23 mouse cellular contexts compared by ENCODE assay signal in the genomic region with DNA sequence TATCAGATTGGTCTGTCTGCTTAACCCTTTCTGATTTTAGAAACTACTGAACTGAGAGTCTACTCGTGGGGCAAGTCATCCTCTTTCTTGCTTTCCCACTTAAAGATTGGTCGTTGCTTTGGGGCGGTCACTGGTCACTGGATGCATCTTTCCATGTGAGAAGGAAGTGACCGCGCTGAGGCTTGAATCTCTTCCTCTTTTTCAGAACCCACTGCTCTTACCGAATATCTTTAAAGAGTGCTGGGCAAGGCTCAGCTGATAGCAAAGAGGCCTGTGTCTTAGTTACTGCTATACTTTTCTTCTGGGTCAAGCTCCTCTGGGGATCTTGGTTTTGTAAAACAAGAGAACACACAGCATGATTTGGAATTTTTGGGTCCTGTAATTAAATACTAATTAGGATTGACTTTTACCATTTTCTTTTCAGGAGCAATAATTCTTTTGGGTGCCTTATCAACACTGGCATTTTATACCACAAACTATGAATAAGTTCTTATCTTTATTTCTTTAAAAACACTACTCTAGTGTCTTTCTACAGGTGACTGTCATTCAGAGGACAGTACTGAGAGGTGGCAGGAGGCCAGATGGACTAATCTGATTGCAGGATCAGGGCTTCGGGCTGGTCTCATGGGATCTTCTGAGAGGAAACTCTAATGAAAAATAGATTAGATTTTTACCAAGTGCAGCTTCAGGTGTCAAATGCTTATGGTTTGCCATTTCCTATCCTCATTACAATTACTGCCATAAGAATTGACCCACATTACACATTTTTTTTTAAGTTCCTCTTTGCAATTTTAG.
DNase-seq lines count a peak whose midpoint lies in the region; ATAC-seq and TF ChIP-seq lines count a peak whose summit lies in the region.
"Had no signal": no experiment of that assay in that cellular context is flagged by ENCODE, and none has a peak within 500 bp of the region (broad histone marks: within the 10 kb centered on the region; RNA-seq: fewer than 3 reads in every experiment).

No protein-coding gene starts in this region.

- peak overlapping the region; percentile 24; the same call in 1 of the 2 replicates for H3K27ac ChIP-seq in MEL (ENCODE audit: control insufficient read depth, low read depth, low read length)
- H3K27ac ChIP-seq: embryonic facial prominence, embryonic 12.5 days; forebrain, embryonic 12.5 days; gastrocnemius, adult 2 months; heart, embryonic 10.5 days; hindbrain, embryonic 14.5 days had no signal

- intact Hi-C loops in left cerebral cortex, postnatal 4 days (cut with DNase I), result no loop called here
- intact Hi-C loops in left cerebral cortex, postnatal 36 days (cut with DNase I), result no loop called here

- H3K27me3 ChIP-seq in MEL (ENCODE audit: control insufficient read depth in 1 of 2, insufficient read depth in 2 of 2, low read length in 2 of 2), result no peaks in the 10 kb centered on the region
- H3K27me3 ChIP-seq: embryonic facial prominence, embryonic 12.5 days; forebrain, embryonic 12.5 days; Patski had no signal

- DNase-seq in left cerebral cortex, postnatal 4 days, result peak; percentile 24
- DNase-seq in left cerebral cortex, postnatal 36 days (ENCODE audit: low spot score in 2 of 2), result no peak
- DNase-seq in 416B (ENCODE audit: low read depth) (peak; percentile 84), MEL (ENCODE audit: low read depth, low spot score) (peak; percentile 46)
- no peak for DNase-seq in right cerebral cortex, postnatal 4 days
- DNase-seq: adrenal gland, postnatal 14 days; cerebellum, adult 18-20 months; cerebellum, adult 9-11 months; forebrain, postnatal 0 days; gastrocnemius, adult 2 months; gastrocnemius, postnatal 25 days; heart, adult 18-20 months; heart, postnatal 10 days; heart, postnatal 4 days had no signal

- TF ChIP-seq EP300 in MEL (IDR thresholded peaks at IDR 0.05; ENCODE audit: low read depth in 1 of 2, low read length in 2 of 2), result peak in 1 of 2 experiments; percentile 9; a peak in 1 of 4 replicates

- peaks cover 0 to 8% of the 10 kb centered on the region in 2 experiments; a peak in 2 of 4 replicates for H3K4me1 ChIP-seq in MEL (ENCODE audit: control insufficient read depth in 1 of 2, insufficient read depth in 2 of 2, low read length in 2 of 2)
- H3K4me1 ChIP-seq: embryonic facial prominence, embryonic 12.5 days; forebrain, embryonic 12.5 days; heart, embryonic 10.5 days had no signal

- TF ChIP-seq RAD21 in MEL (IDR thresholded peaks at IDR 0.05; ENCODE audit: low read depth, low read length), result no peak

- H3K4me3 ChIP-seq in MEL (ENCODE audit: control insufficient read depth in 1 of 2, insufficient read depth in 1 of 2, low read depth in 2 of 2, low read length in 2 of 2), result no peak overlapping the region
- H3K4me3 ChIP-seq: embryonic facial prominence, embryonic 12.5 days; forebrain, embryonic 12.5 days; gastrocnemius, adult 2 months; heart, embryonic 10.5 days had no signal

- H3K36me3 ChIP-seq in MEL (ENCODE audit: control insufficient read depth in 1 of 2, insufficient read depth in 2 of 2, low read length in 2 of 2), result peaks cover 0 to 9% of the 10 kb centered on the region in 2 experiments; a peak in 2 of 4 replicates
- H3K36me3 ChIP-seq: embryonic facial prominence, embryonic 12.5 days; forebrain, embryonic 12.5 days; heart, embryonic 10.5 days had no signal

- no peaks in the 10 kb centered on the region for H3K79me2 ChIP-seq in MEL (ENCODE audit: control insufficient read depth, insufficient read depth, low read length, poor library complexity)

- peak; percentile 56 to 69; a peak in 3 of 4 replicates for ATAC-seq in hematopoietic stem cell, adult 5-6 weeks (replicated peaks in 1 of 2; ENCODE audit: insufficient read depth in 1 of 2, low FRiP score in 2 of 2, low TSS enrichment in 1 of 2, low read depth in 1 of 2, poor library complexity in 2 of 2, severe bottlenecking in 2 of 2)
- ATAC-seq in frontal cortex, adult (ENCODE audit: low TSS enrichment), result no peak
- ATAC-seq: activated CD4-positive, CD25-positive, alpha-beta regulatory T cell, adult 4 months; forebrain, postnatal 0 days; intestine, embryonic 16.5 days; Patski had no signal

- H3K9me3 ChIP-seq in MEL (replicated peaks; ENCODE audit: insufficient read depth, low read length), result no peaks in the 10 kb centered on the region
- H3K9me3 ChIP-seq: embryonic facial prominence, embryonic 12.5 days; forebrain, embryonic 12.5 days; heart, embryonic 10.5 days had no signal

- TF ChIP-seq CTCF in MEL (IDR thresholded peaks at IDR 0.05 in 2 of 3, conservative IDR thresholded peaks at IDR 0.05 in 1 of 3; ENCODE audit: control insufficient read depth in 1 of 3, insufficient read depth in 1 of 3, low read depth in 2 of 3, low read length in 3 of 3, poor library complexity in 1 of 3, severe bottlenecking in 1 of 3), result no peak

- TF ChIP-seq POLR2A in MEL (IDR thresholded peaks at IDR 0.05; ENCODE audit: control insufficient read depth in 1 of 2, insufficient read depth in 1 of 2, low read depth in 1 of 2, low read length in 2 of 2, poor library complexity in 1 of 2), result no peak

- no peak overlapping the region for H3K9ac ChIP-seq in MEL (ENCODE audit: control insufficient read depth, low read depth, low read length, poor library complexity, severe bottlenecking)
- H3K9ac ChIP-seq: embryonic facial prominence, embryonic 12.5 days; forebrain, embryonic 12.5 days; forebrain, postnatal 0 days; hindbrain, embryonic 14.5 days had no signal

TF ChIP-seq in MEL, 35 proteins besides CTCF, POLR2A, EP300 and RAD21:
- TF ChIP-seq ETS1 (IDR thresholded peaks at IDR 0.05; ENCODE audit: low read depth, low read length), result no peak
- no peak for TF ChIP-seq UBTF (IDR thresholded peaks at IDR 0.05; ENCODE audit: borderline replicate concordance, insufficient read depth, low read depth, low read length)
- TF ChIP-seq SIN3A (IDR thresholded peaks at IDR 0.05; ENCODE audit: low read length), result 0 out of 2 replicates have a peak, but pooled peaks have one; percentile 19
- no peak for TF ChIP-seq USF2 (IDR thresholded peaks at IDR 0.05; ENCODE audit: borderline replicate concordance in 1 of 2, insufficient read depth in 1 of 2, low read depth in 1 of 2, low read length in 2 of 2)
- peak; percentile 7; the same call in 1 of the 2 replicates for TF ChIP-seq ZNF384 (IDR thresholded peaks at IDR 0.05; ENCODE audit: low read depth, low read length)
- TF ChIP-seq ZC3H11A (IDR thresholded peaks at IDR 0.05; ENCODE audit: low read depth, low read length), result no peak
- no peak for TF ChIP-seq GABPA (IDR thresholded peaks at IDR 0.05; ENCODE audit: low read depth, low read length)
- no peak for TF ChIP-seq JUND (IDR thresholded peaks at IDR 0.05; ENCODE audit: low read depth, low read length)
- TF ChIP-seq MAFK (IDR thresholded peaks at IDR 0.05; ENCODE audit: borderline replicate concordance, low read depth, low read length), result no peak
- peak; percentile 67 for TF ChIP-seq GATA1 (IDR thresholded peaks at IDR 0.05; ENCODE audit: low read depth, low read length)
- no peak for TF ChIP-seq SMC3 (IDR thresholded peaks at IDR 0.05; ENCODE audit: low read depth, low read length)
- TF ChIP-seq CHD2 (IDR thresholded peaks at IDR 0.05; ENCODE audit: low read length), result no peak
- no peak for TF ChIP-seq KAT2A (conservative IDR thresholded peaks at IDR 0.05; ENCODE audit: low read depth, low read length)
- peak; percentile 37; the same call in 1 of the 2 replicates for TF ChIP-seq TCF12 (IDR thresholded peaks at IDR 0.05; ENCODE audit: low read depth, low read length)
- no peak for TF ChIP-seq MAZ (IDR thresholded peaks at IDR 0.05; ENCODE audit: low read depth, low read length)
- no peak; the same call in 1 of the 2 replicates for TF ChIP-seq USF1 (IDR thresholded peaks at IDR 0.05; ENCODE audit: low read depth, low read length)

Comparison
In these comparisons a context has a peak if more than half of its experiments do, and no peak if none do; other contexts are left out.
1. DNase-seq: peak in left cerebral cortex, postnatal 4 days (single experiment), 416B (single experiment) and MEL (single experiment); none in left cerebral cortex, postnatal 36 days (0 of 2) and right cerebral cortex, postnatal 4 days (single experiment).